Mouse (Mus musculus) ES-Bruce4 (cell line): ENCODE results near the gene Zglp1.

Source experiments
- CTCF ChIP-seq: IDR thresholded peaks from one replicate; pipeline ENCODE4 v1.8.1; 2011; ENCODE audit warnings: low read depth, low read length
- POLR2A ChIP-seq: IDR thresholded peaks from one replicate; pipeline ENCODE4 v1.8.1; 2011; ENCODE audit warnings: low read length; ENCODE audit not compliant: insufficient read depth

GRCm38 (mm10) chr9:21031896-21032351 lies 35.0 kb downstream of the Zglp1 start, which contains the start of gene Icam5:
- TF ChIP-seq CTCF (no peak), POLR2A (no peak)
